Mouse (Mus musculus): Measurements from ENCODE around the gene Olfr916. TPM values are rescaled to one million over a fixed set of nuclear protein-coding genes. Genes with fewer than 3 reads are reported as not detected.

Olfr916 gene
- total RNA-seq (2021): not detected

DNA sequence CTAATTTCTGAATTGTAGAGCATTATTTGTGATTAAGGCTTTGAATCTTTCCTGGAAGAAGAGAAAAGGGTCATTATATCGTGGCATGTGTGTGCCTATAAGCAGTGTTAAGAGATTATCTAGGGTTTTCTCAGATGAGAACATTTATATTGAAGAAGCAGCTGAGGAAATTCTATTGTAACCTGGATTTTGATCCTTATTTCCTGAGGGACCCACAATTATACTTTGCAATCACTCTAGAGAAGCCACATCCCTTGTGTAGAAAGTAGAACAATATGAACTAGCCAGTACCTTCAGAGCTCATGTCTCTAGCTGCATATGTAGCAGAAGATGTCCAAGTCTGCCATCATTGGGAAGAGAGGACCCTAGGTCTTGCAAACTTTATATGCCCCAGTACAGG lies at the start of gene Olfr916:
Gene Olfr916, minus strand, starts transcription at position 101 of the 400 bp plus-strand sequence.
- DNase-seq (ENCODE audit: extremely low spot score in 1 of 2, low spot score in 1 of 2): no peak

DNA sequence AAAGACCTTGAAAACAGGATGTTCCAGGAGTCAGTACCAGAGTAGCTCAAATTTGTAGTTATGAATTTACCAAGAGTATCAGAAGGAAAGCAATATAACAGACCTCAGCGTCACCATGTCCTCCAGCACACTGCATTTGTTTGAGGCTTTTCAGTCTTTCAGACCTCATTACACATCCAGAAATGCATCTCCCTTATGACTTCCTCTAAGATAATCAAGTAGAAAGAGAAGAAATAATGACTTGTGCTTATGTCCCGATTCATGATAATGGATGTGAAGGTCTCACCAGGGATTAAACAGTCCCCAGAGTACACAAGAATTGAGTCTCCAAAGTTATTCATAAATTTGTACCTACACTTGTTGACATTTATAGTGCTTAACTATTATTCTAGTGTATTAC lies 14.8 kb upstream of the Olfr916 start, which contains the start of gene Olfr918:
Gene Olfr918, minus strand, starts transcription at position 101 of the 400 bp plus-strand sequence.
- DNase-seq (ENCODE audit: extremely low spot score in 1 of 2, low spot score in 1 of 2): no peak

DNA sequence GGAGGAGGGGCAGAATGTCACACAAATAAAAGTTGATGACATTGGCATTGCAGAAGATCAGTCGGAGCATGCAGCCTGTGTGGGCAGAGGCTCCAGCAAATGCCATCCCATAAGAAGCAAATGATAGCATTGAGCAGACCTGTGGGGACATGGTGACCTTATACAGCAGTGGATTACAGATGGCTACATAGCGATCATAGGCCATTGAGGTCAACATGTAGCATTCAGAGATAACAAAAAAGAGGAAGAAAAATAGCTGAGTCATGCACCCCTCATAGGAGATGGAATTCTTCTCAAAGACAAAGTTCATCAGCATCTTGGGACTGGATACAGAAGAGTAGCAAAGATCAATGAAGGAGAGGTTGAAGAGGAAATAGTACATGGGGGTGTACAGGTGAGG lies 13.2 kb upstream of the Olfr916 start:
- DNase-seq (ENCODE audit: extremely low spot score in 1 of 2, low spot score in 1 of 2): no peak

DNA sequence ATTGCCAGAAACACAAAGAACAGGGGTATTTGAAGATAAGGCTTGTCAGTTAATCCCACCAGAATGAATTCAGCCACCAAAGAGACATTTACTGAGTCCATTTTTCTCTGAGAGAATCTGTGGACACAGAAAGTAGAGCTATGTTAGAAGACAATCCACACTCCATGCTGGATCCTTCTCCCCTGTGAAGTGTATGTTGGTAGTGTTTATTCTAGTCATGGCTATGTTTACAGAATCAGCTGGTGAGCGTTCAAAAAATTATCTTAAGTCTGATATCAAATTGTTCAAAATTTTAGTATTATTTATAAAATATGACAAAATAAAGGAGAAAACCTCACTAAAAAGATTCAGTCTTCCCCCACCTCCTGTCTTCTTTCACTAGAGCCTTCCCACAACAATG lies 6.1 kb upstream of the Olfr916 start, which contains the start of gene Olfr917:
Gene Olfr917, minus strand, starts transcription at position 101 of the 400 bp plus-strand sequence.
- DNase-seq (ENCODE audit: extremely low spot score in 1 of 2, low spot score in 1 of 2): no peak

DNA sequence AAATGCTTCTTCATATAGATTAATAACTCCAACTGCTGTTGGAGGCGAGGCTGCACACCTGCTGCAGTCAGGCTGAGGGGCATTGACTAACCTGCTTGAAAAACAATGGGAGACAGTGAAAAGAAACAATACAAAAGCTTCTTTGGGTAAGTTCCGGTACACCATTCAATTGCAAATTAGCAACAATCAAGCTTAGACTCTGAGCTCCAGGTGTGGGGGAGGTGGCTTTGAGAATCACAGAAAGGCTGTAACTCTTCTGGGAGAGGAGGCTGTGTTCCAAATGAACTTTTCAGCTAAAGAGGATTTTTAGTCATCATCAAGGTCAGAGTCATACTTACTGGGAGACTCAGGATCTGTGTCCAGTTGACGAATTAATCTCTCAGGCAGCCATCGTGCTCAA lies 27.3 kb downstream of the Olfr916 start:
- no peak for DNase-seq (ENCODE audit: extremely low spot score in 1 of 2, low spot score in 1 of 2)

Other genes with a start within 250 kb of the Olfr916 start
- gene Olfr901, start 230.4 kb downstream of the Olfr916 start, total RNA-seq (2021): not detected
- gene Olfr902, start 212.2 kb downstream of the Olfr916 start, total RNA-seq (2021): not detected
- gene Olfr904, start 196.7 kb downstream of the Olfr916 start, total RNA-seq (2021): not detected
- gene Olfr905, start 188.8 kb downstream of the Olfr916 start, total RNA-seq (2021): under 1 TPM in 1 of 2 experiments, not detected in 1; 0.07 TPM
- gene Olfr906, start 172.8 kb downstream of the Olfr916 start, total RNA-seq (2021): not detected
- not detected for gene Olfr907, start 164.1 kb downstream of the Olfr916 start, total RNA-seq (2021)
- gene Olfr911-ps1, start 138.3 kb downstream of the Olfr916 start, total RNA-seq (2021): not detected
- gene Olfr910, start 122.0 kb downstream of the Olfr916 start, total RNA-seq (2021): not detected
- gene Olfr912, start 79.7 kb downstream of the Olfr916 start, total RNA-seq (2021): not detected
- gene Olfr913, start 67.1 kb downstream of the Olfr916 start, total RNA-seq (2021): not detected
- not detected for gene Olfr914, start 54.8 kb downstream of the Olfr916 start, total RNA-seq (2021)
- gene Olfr917, start 6.0 kb upstream of the Olfr916 start, total RNA-seq (2021): not detected
- gene Olfr918, start 14.7 kb upstream of the Olfr916 start, total RNA-seq (2021): not detected
- gene Olfr919, start 43.8 kb upstream of the Olfr916 start, total RNA-seq (2021): not detected
- gene Vwa5a, start 58.4 kb upstream of the Olfr916 start, total RNA-seq (2021): 10 to 100 TPM; 10.4 to 11.5 TPM
- gene Olfr920, start 92.4 kb upstream of the Olfr916 start, total RNA-seq (2021): under 1 TPM in 1 of 2 experiments, not detected in 1; 0.10 TPM
- gene Olfr921, start 113.2 kb upstream of the Olfr916 start, total RNA-seq (2021): not detected
- not detected for gene Olfr922, start 154.7 kb upstream of the Olfr916 start, total RNA-seq (2021)
- gene Olfr923, start 166.7 kb upstream of the Olfr916 start, total RNA-seq (2021): not detected
- gene Olfr924, start 184.6 kb upstream of the Olfr916 start, total RNA-seq (2021): not detected
- not detected for gene Olfr26, start 195.2 kb upstream of the Olfr916 start, total RNA-seq (2021)
- not detected for gene Olfr926, start 217.3 kb upstream of the Olfr916 start, total RNA-seq (2021)